Mouse (Mus musculus): Measurements from ENCODE around the gene Fam13c. TPM values are rescaled to one million over a fixed set of nuclear protein-coding genes. Genes with fewer than 3 reads are reported as not detected.

Fam13c gene
- polyA plus RNA-seq, 1 experiment from 2014 or later: 5.5 TPM

GRCm38 (mm10) chr10:70520143-70521131 is 80.2 kb downstream of the Fam13c start:
- peak overlapping the region; percentile 15 for H3K9ac ChIP-seq (ENCODE audit: low read depth, low read length)
- DNase-seq (ENCODE audit: low spot score): peak; percentile 78
- peak overlapping the region; percentile 39 for H3K4me3 ChIP-seq (replicated peaks; ENCODE audit: low read depth, low read length)
- peak overlapping the region; percentile 74 for H3K4me2 ChIP-seq (ENCODE audit: low read length)
- H3K27me3 ChIP-seq (ENCODE audit: insufficient read depth, low read length): no peaks in the 10 kb centered on the region
- no peaks in the 10 kb centered on the region for H3K36me3 ChIP-seq (ENCODE audit: insufficient read depth, low read length)
- 3% methylated on average over 38 of the region's 38 CpGs for WGBS
- ATAC-seq (replicated peaks; ENCODE audit: low FRiP score, low read depth): peak; percentile 49; the same call in 1 of the 2 replicates
- TF ChIP-seq CTCF (IDR thresholded peaks at IDR 0.05; ENCODE audit: low read depth): no peak
- H3K27ac ChIP-seq: no peak overlapping the region
- H3K9me3 ChIP-seq (replicated peaks; ENCODE audit: low read length): no peaks in the 10 kb centered on the region
- peaks cover 12% of the 10 kb centered on the region; the same call in 1 of the 2 replicates for H3K4me1 ChIP-seq (replicated peaks; ENCODE audit: insufficient read depth, low read length)

GRCm38 (mm10) chr10:70521379-70521778 is 81.1 kb downstream of the Fam13c start:
- TF ChIP-seq CTCF (IDR thresholded peaks at IDR 0.05; ENCODE audit: low read depth): no peak
- Histone ChIP-seq H3K27ac (no peak overlapping the region), H3K4me2 (ENCODE audit: low read length) (peak overlapping the region; percentile 74), H3K4me1 (replicated peaks; ENCODE audit: insufficient read depth, low read length) (peaks cover 12% of the 10 kb centered on the region; the same call in 1 of the 2 replicates), H3K36me3 (ENCODE audit: insufficient read depth, low read length) (no peaks in the 10 kb centered on the region), H3K9ac (ENCODE audit: low read depth, low read length) (no peak overlapping the region), H3K27me3 (ENCODE audit: insufficient read depth, low read length) (no peaks in the 10 kb centered on the region), H3K9me3 (replicated peaks; ENCODE audit: low read length) (no peaks in the 10 kb centered on the region), H3K4me3 (replicated peaks; ENCODE audit: low read depth, low read length) (peak overlapping the region; percentile 39; the same call in 1 of the 2 replicates)
- WGBS: 41% methylated on average over 5 of the region's 5 CpGs
- ATAC-seq (replicated peaks; ENCODE audit: low FRiP score, low read depth): no peak
- DNase-seq (ENCODE audit: low spot score): peak; percentile 19

- Histone ChIP-seq H3K4me3 (replicated peaks; ENCODE audit: low read depth, low read length) (no peak overlapping the region), H3K36me3 (ENCODE audit: insufficient read depth, low read length) (no peaks in the 10 kb centered on the region), H3K9ac (ENCODE audit: low read depth, low read length) (no peak overlapping the region), H3K27me3 (ENCODE audit: insufficient read depth, low read length) (no peaks in the 10 kb centered on the region), H3K4me1 (replicated peaks; ENCODE audit: insufficient read depth, low read length) (no peaks in the 10 kb centered on the region), H3K4me2 (ENCODE audit: low read length) (no peak overlapping the region), H3K9me3 (replicated peaks; ENCODE audit: low read length) (no peaks in the 10 kb centered on the region), H3K27ac (no peak overlapping the region)
- no peak for TF ChIP-seq CTCF (IDR thresholded peaks at IDR 0.05; ENCODE audit: low read depth)
- ATAC-seq (replicated peaks; ENCODE audit: low FRiP score, low read depth): no peak
- WGBS: 85% methylated on average over 12 of the region's 12 CpGs
- DNase-seq (ENCODE audit: low spot score): no peak
These were observed 90.0 kb downstream of the Fam13c start for GRCm38 (mm10) chr10:70530185-70530823.

GRCm38 (mm10) chr10:70532249-70532648 is 92.0 kb downstream of the Fam13c start:
- no peaks in the 10 kb centered on the region for H3K9me3 ChIP-seq (replicated peaks; ENCODE audit: low read length)
- H3K4me3 ChIP-seq (replicated peaks; ENCODE audit: low read depth, low read length): no peak overlapping the region
- 90% methylated on average over 9 of the region's 9 CpGs for WGBS
- H3K4me2 ChIP-seq (ENCODE audit: low read length): no peak overlapping the region
- TF ChIP-seq CTCF (IDR thresholded peaks at IDR 0.05; ENCODE audit: low read depth): no peak
- H3K9ac ChIP-seq (ENCODE audit: low read depth, low read length): no peak overlapping the region
- no peak overlapping the region for H3K27ac ChIP-seq
- H3K36me3 ChIP-seq (ENCODE audit: insufficient read depth, low read length): no peaks in the 10 kb centered on the region
- H3K4me1 ChIP-seq (replicated peaks; ENCODE audit: insufficient read depth, low read length): no peaks in the 10 kb centered on the region
- ATAC-seq (replicated peaks; ENCODE audit: low FRiP score, low read depth) (no peak), DNase-seq (ENCODE audit: low spot score) (no peak)
- no peaks in the 10 kb centered on the region for H3K27me3 ChIP-seq (ENCODE audit: insufficient read depth, low read length)

GRCm38 (mm10) chr10:70533301-70533781 is 93.1 kb downstream of the Fam13c start:
- ATAC-seq (replicated peaks; ENCODE audit: low FRiP score, low read depth): no peak
- H3K4me2 ChIP-seq (ENCODE audit: low read length): no peak overlapping the region
- H3K4me3 ChIP-seq (replicated peaks; ENCODE audit: low read depth, low read length): no peak overlapping the region
- WGBS: 81% methylated on average over 8 of the region's 8 CpGs
- no peaks in the 10 kb centered on the region for H3K4me1 ChIP-seq (replicated peaks; ENCODE audit: insufficient read depth, low read length)
- no peak overlapping the region for H3K27ac ChIP-seq
- no peaks in the 10 kb centered on the region for H3K36me3 ChIP-seq (ENCODE audit: insufficient read depth, low read length)
- no peaks in the 10 kb centered on the region for H3K27me3 ChIP-seq (ENCODE audit: insufficient read depth, low read length)
- DNase-seq (ENCODE audit: low spot score): no peak
- H3K9me3 ChIP-seq (replicated peaks; ENCODE audit: low read length): no peaks in the 10 kb centered on the region
- no peak for TF ChIP-seq CTCF (IDR thresholded peaks at IDR 0.05; ENCODE audit: low read depth)
- H3K9ac ChIP-seq (ENCODE audit: low read depth, low read length): no peak overlapping the region

GRCm38 (mm10) chr10:70533986-70534385 is 93.7 kb downstream of the Fam13c start:
- no peaks in the 10 kb centered on the region for H3K36me3 ChIP-seq (ENCODE audit: insufficient read depth, low read length)
- H3K4me1 ChIP-seq (replicated peaks; ENCODE audit: insufficient read depth, low read length): no peaks in the 10 kb centered on the region
- no peak overlapping the region for H3K4me2 ChIP-seq (ENCODE audit: low read length)
- no peak overlapping the region for H3K27ac ChIP-seq
- H3K9me3 ChIP-seq (replicated peaks; ENCODE audit: low read length): no peaks in the 10 kb centered on the region
- no peak for ATAC-seq (replicated peaks; ENCODE audit: low FRiP score, low read depth)
- H3K4me3 ChIP-seq (replicated peaks; ENCODE audit: low read depth, low read length): no peak overlapping the region
- 83% methylated on average over 12 of the region's 12 CpGs for WGBS
- H3K9ac ChIP-seq (ENCODE audit: low read depth, low read length): no peak overlapping the region
- H3K27me3 ChIP-seq (ENCODE audit: insufficient read depth, low read length): no peaks in the 10 kb centered on the region
- no peak for DNase-seq (ENCODE audit: low spot score)
- TF ChIP-seq CTCF (IDR thresholded peaks at IDR 0.05; ENCODE audit: low read depth): no peak

Data from kidney, postnatal 0 days (tissue).